8 mouse cellular contexts compared by ENCODE assay signal in the genomic region with DNA sequence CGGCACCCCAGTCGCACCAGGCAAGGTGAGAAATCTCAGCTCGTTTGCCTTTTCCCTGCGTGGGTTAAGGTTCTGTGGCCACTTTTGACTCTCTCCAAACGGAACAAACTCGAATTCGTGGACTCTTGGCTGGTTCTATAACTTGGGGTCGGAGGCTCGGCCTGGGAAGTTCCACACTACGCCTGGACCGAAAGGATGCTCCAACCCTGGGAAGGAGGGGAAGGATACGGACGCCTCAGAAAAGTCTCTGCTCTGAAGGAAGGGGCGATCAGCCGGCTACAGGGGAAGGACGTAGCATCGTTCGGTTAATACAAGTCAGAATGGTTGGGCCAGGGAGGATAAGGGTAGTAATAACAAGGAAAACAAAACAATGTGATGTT. TPM values are rescaled to one million over a fixed set of nuclear protein-coding genes. Genes with fewer than 3 reads are reported as not detected.
DNase-seq lines count a peak whose midpoint lies in the region; ATAC-seq and TF ChIP-seq lines count a peak whose summit lies in the region.

No protein-coding gene starts in this region.

- H3K9ac ChIP-seq in liver, adult 2 months (ENCODE audit: low read depth, low read length), result peak overlapping the region; percentile 33
- H3K9ac ChIP-seq in embryonic facial prominence, embryonic 14.5 days (ENCODE audit: low read depth, low read length), result peak overlapping the region; percentile 70
- H3K9ac ChIP-seq in intestine, postnatal 0 days (ENCODE audit: low read depth, low read length), result peak overlapping the region; percentile 62
- H3K9ac ChIP-seq in neural tube, embryonic 13.5 days, result peak overlapping the region; percentile 76

- ATAC-seq in embryonic facial prominence, embryonic 14.5 days (ENCODE audit: low read depth), result peak; percentile 81
- peak; percentile 62; the same call in 1 of the 2 replicates for ATAC-seq in intestine, postnatal 0 days
- ATAC-seq in neural tube, embryonic 13.5 days (ENCODE audit: low read depth), result peak; percentile 84

- H3K27me3 ChIP-seq in liver, adult 2 months (ENCODE audit: control insufficient read depth, insufficient read depth, low read length), result no peaks in the 10 kb centered on the region
- no peaks in the 10 kb centered on the region for H3K27me3 ChIP-seq in embryonic facial prominence, embryonic 14.5 days (replicated peaks; ENCODE audit: control insufficient read depth, insufficient read depth, low read length)
- H3K27me3 ChIP-seq in intestine, postnatal 0 days (replicated peaks; ENCODE audit: control insufficient read depth, insufficient read depth, low read length), result no peaks in the 10 kb centered on the region
- H3K27me3 ChIP-seq in neural tube, embryonic 13.5 days, result no peaks in the 10 kb centered on the region

- TF ChIP-seq CTCF in liver, adult 2 months (IDR thresholded peaks at IDR 0.05; ENCODE audit: low read depth, low read length), result no peak
- TF ChIP-seq CTCF in intestine, postnatal 0 days (IDR thresholded peaks at IDR 0.05; ENCODE audit: low read depth), result no peak

- H3K9me3 ChIP-seq in embryonic facial prominence, embryonic 14.5 days (ENCODE audit: control insufficient read depth, low read length), result no peaks in the 10 kb centered on the region
- H3K9me3 ChIP-seq in intestine, postnatal 0 days (ENCODE audit: control insufficient read depth), result no peaks in the 10 kb centered on the region
- no peaks in the 10 kb centered on the region for H3K9me3 ChIP-seq in neural tube, embryonic 13.5 days

- no peak for DNase-seq in liver, adult 2 months (ENCODE audit: extremely low read depth, low read depth, low spot score)
- no peak for DNase-seq in liver
- peak; percentile 24 for DNase-seq in embryonic facial prominence, embryonic 14.5 days (ENCODE audit: low spot score)
- no peak for DNase-seq in adrenal gland, postnatal 14 days
- no peak for DNase-seq in left cerebral cortex, adult 8-10 months (ENCODE audit: low spot score in 2 of 2)
- no peak for DNase-seq in adrenal gland, adult 2 months

- WGBS in liver, adult 2 months, result under 1% methylated on average over 18 of the region's 18 CpGs
- WGBS in embryonic facial prominence, embryonic 14.5 days, result 2% methylated on average over 18 of the region's 18 CpGs
- 0% methylated on average over 18 of the region's 18 CpGs for WGBS in intestine, postnatal 0 days
- under 1% methylated on average over 18 of the region's 18 CpGs for WGBS in neural tube, embryonic 13.5 days

- no peaks in the 10 kb centered on the region for H3K36me3 ChIP-seq in liver, adult 2 months (ENCODE audit: control insufficient read depth, insufficient read depth, low read length)
- no peaks in the 10 kb centered on the region for H3K36me3 ChIP-seq in embryonic facial prominence, embryonic 14.5 days (ENCODE audit: control insufficient read depth, insufficient read depth, low read length)
- no peaks in the 10 kb centered on the region for H3K36me3 ChIP-seq in intestine, postnatal 0 days (ENCODE audit: control insufficient read depth, insufficient read depth)
- no peaks in the 10 kb centered on the region for H3K36me3 ChIP-seq in neural tube, embryonic 13.5 days

- H3K27ac ChIP-seq in liver, adult 2 months (replicated peaks; ENCODE audit: insufficient read depth, low read depth, low read length), result no peak overlapping the region
- H3K27ac ChIP-seq in embryonic facial prominence, embryonic 14.5 days (replicated peaks; ENCODE audit: low read depth, low read length), result peak overlapping the region; percentile 86
- peak overlapping the region; percentile 22; the same call in 1 of the 2 replicates for H3K27ac ChIP-seq in intestine, postnatal 0 days (ENCODE audit: low read depth, low read length)
- H3K27ac ChIP-seq in neural tube, embryonic 13.5 days (replicated peaks), result peak overlapping the region; percentile 83

- no peak for TF ChIP-seq POLR2A in liver, adult 2 months (IDR thresholded peaks at IDR 0.05; ENCODE audit: extremely low read depth, insufficient read depth, low read length)

- no peaks in the 10 kb centered on the region for H3K4me1 ChIP-seq in liver, adult 2 months (ENCODE audit: control insufficient read depth, insufficient read depth, low read length)
- peaks cover 10% of the 10 kb centered on the region; the same call in 1 of the 2 replicates for H3K4me1 ChIP-seq in embryonic facial prominence, embryonic 14.5 days (ENCODE audit: control insufficient read depth, insufficient read depth, low read length)
- 0 out of 2 replicates have a peak, but pooled peaks cover 4% of the 10 kb centered on the region for H3K4me1 ChIP-seq in intestine, postnatal 0 days (replicated peaks; ENCODE audit: control insufficient read depth, insufficient read depth, low read length)
- peaks cover 18% of the 10 kb centered on the region for H3K4me1 ChIP-seq in neural tube, embryonic 13.5 days (replicated peaks)

- peak overlapping the region; percentile 58 for H3K4me2 ChIP-seq in embryonic facial prominence, embryonic 14.5 days (ENCODE audit: low read depth, low read length)
- H3K4me2 ChIP-seq in intestine, postnatal 0 days (replicated peaks; ENCODE audit: low read depth), result peak overlapping the region; percentile 84
- peak overlapping the region; percentile 65 for H3K4me2 ChIP-seq in neural tube, embryonic 13.5 days

- H3K4me3 ChIP-seq in liver, adult 2 months (ENCODE audit: insufficient read depth, low read depth, low read length), result peak overlapping the region; percentile 75
- peak overlapping the region; percentile 55 for H3K4me3 ChIP-seq in embryonic facial prominence, embryonic 14.5 days (ENCODE audit: low read depth, low read length)
- H3K4me3 ChIP-seq in intestine, postnatal 0 days (ENCODE audit: low read depth, low read length), result peak overlapping the region; percentile 63
- H3K4me3 ChIP-seq in neural tube, embryonic 13.5 days, result peak overlapping the region; percentile 63

- H3K79me2 ChIP-seq in liver, adult 2 months (ENCODE audit: control insufficient read depth, insufficient read depth, low read length), result no peaks in the 10 kb centered on the region

RNA-seq across cellular contexts. Expression of a gene that starts 0.3 kb away (rescaled TPM):
- 2.5 and 3.6 TPM in 2 replicates for total RNA-seq in liver, adult 2 months (2014; rRNA removed)
- polyA plus RNA-seq in liver, adult 2 months (2012; rRNA removed), result 0.24 and 0.33 TPM in 2 replicates
- 33.5 and 36.2 TPM in 2 replicates for polyA plus RNA-seq in embryonic facial prominence, embryonic 14.5 days (2014; fragmentation: Nextera tagmentation; extraction: Ambion mirVana)
- polyA plus RNA-seq in intestine, postnatal 0 days (2015; fragmentation: Nextera tagmentation; extraction: Ambion mirVana), result 9.9 and 10.1 TPM in 2 replicates
- polyA plus RNA-seq in neural tube, embryonic 13.5 days (2015; fragmentation: Nextera tagmentation; extraction: Ambion mirVana), result 30.6 and 34.5 TPM in 2 replicates
- total RNA-seq in adrenal gland, postnatal 14 days (2021), result 15.9 and 18.6 TPM in 2 replicates
- 10 to 100 TPM; 20.9 to 24.4 (median 23.4) TPM for total RNA-seq in left cerebral cortex, adult 8-10 months (2022)
- total RNA-seq in adrenal gland, adult 2 months (2021), result 10 to 100 TPM; 13.4 to 18.8 TPM
- 0.55 and 0.57 TPM in 2 replicates for polyA plus RNA-seq in adrenal gland, adult 2 months (2012; rRNA removed)

RNA-seq across cellular contexts. Expression of a gene that starts 11.6 kb away (rescaled TPM):
- 46.7 and 49.6 TPM in 2 replicates for total RNA-seq in liver, adult 2 months (2014; rRNA removed)
- 26.1 and 27.1 TPM in 2 replicates for polyA plus RNA-seq in liver, adult 2 months (2012; rRNA removed)
- 58.2 and 62.6 TPM in 2 replicates for polyA plus RNA-seq in embryonic facial prominence, embryonic 14.5 days (2014; fragmentation: Nextera tagmentation; extraction: Ambion mirVana)
- 31.5 and 34.3 TPM in 2 replicates for polyA plus RNA-seq in intestine, postnatal 0 days (2015; fragmentation: Nextera tagmentation; extraction: Ambion mirVana)
- 76.6 and 76.9 TPM in 2 replicates for polyA plus RNA-seq in neural tube, embryonic 13.5 days (2015; fragmentation: Nextera tagmentation; extraction: Ambion mirVana)
- total RNA-seq in adrenal gland, postnatal 14 days (2021), result 59.5 and 66.7 TPM in 2 replicates
- 10 to 100 TPM; 40.1 to 43.2 (median 43.0) TPM for total RNA-seq in left cerebral cortex, adult 8-10 months (2022)
- 10 to 100 TPM; 57.1 to 71.6 TPM for total RNA-seq in adrenal gland, adult 2 months (2021)
- 78.8 and 102 TPM in 2 replicates for polyA plus RNA-seq in adrenal gland, adult 2 months (2012; rRNA removed)

RNA-seq across cellular contexts. Expression of a gene that starts 35.3 kb away (rescaled TPM):
- 0.09 TPM in 1 of 2 replicates, not detected in the other for total RNA-seq in liver, adult 2 months (2014; rRNA removed)
- 0.07 TPM in 1 of 2 replicates, not detected in the other for polyA plus RNA-seq in liver, adult 2 months (2012; rRNA removed)
- polyA plus RNA-seq in embryonic facial prominence, embryonic 14.5 days (2014; fragmentation: Nextera tagmentation; extraction: Ambion mirVana), result 0.31 and 0.45 TPM in 2 replicates
- 28.9 and 32.5 TPM in 2 replicates for polyA plus RNA-seq in intestine, postnatal 0 days (2015; fragmentation: Nextera tagmentation; extraction: Ambion mirVana)
- polyA plus RNA-seq in neural tube, embryonic 13.5 days (2015; fragmentation: Nextera tagmentation; extraction: Ambion mirVana), result 0.44 and 0.59 TPM in 2 replicates
- total RNA-seq in adrenal gland, postnatal 14 days (2021), result not detected in 2 replicates
- total RNA-seq in left cerebral cortex, adult 8-10 months (2022), result not detected
- not detected for total RNA-seq in adrenal gland, adult 2 months (2021)
- not detected in 2 replicates for polyA plus RNA-seq in adrenal gland, adult 2 months (2012; rRNA removed)

RNA-seq across cellular contexts. Expression of a gene that starts 58.0 kb away (rescaled TPM):
- total RNA-seq in liver, adult 2 months (2014; rRNA removed), result 5.3 and 5.8 TPM in 2 replicates
- 1.4 and 1.8 TPM in 2 replicates for polyA plus RNA-seq in liver, adult 2 months (2012; rRNA removed)
- polyA plus RNA-seq in embryonic facial prominence, embryonic 14.5 days (2014; fragmentation: Nextera tagmentation; extraction: Ambion mirVana), result 17.1 and 18.4 TPM in 2 replicates
- 9.3 and 9.8 TPM in 2 replicates for polyA plus RNA-seq in intestine, postnatal 0 days (2015; fragmentation: Nextera tagmentation; extraction: Ambion mirVana)
- polyA plus RNA-seq in neural tube, embryonic 13.5 days (2015; fragmentation: Nextera tagmentation; extraction: Ambion mirVana), result 21.6 and 26.0 TPM in 2 replicates
- 10.0 TPM in 2 replicates for total RNA-seq in adrenal gland, postnatal 14 days (2021)
- 1 to 10 TPM; 7.6 to 9.2 (median 9.0) TPM for total RNA-seq in left cerebral cortex, adult 8-10 months (2022)
- 1 to 10 TPM; 7.0 to 9.4 TPM for total RNA-seq in adrenal gland, adult 2 months (2021)
- 1.8 and 2.7 TPM in 2 replicates for polyA plus RNA-seq in adrenal gland, adult 2 months (2012; rRNA removed)

RNA-seq across cellular contexts. Expression of a gene that starts 58.3 kb away (rescaled TPM):
- total RNA-seq in liver, adult 2 months (2014; rRNA removed), result not detected in 2 replicates
- not detected in 2 replicates for polyA plus RNA-seq in liver, adult 2 months (2012; rRNA removed)
- not detected in 2 replicates for polyA plus RNA-seq in embryonic facial prominence, embryonic 14.5 days (2014; fragmentation: Nextera tagmentation; extraction: Ambion mirVana)
- not detected in 2 replicates for polyA plus RNA-seq in intestine, postnatal 0 days (2015; fragmentation: Nextera tagmentation; extraction: Ambion mirVana)
- polyA plus RNA-seq in neural tube, embryonic 13.5 days (2015; fragmentation: Nextera tagmentation; extraction: Ambion mirVana), result 0.49 TPM in 1 of 2 replicates, not detected in the other
- not detected in 2 replicates for total RNA-seq in adrenal gland, postnatal 14 days (2021)
- not detected for total RNA-seq in left cerebral cortex, adult 8-10 months (2022)
- not detected for total RNA-seq in adrenal gland, adult 2 months (2021)
- not detected in 2 replicates for polyA plus RNA-seq in adrenal gland, adult 2 months (2012; rRNA removed)

Comparison
In these comparisons a context has a peak if more than half of its experiments do, and no peak if none do; other contexts are left out.
1. RNA of a gene that starts 35.3 kb away (polyA plus RNA-seq): 28.9 to 32.5 TPM in intestine, postnatal 0 days; 0.44 to 0.59 TPM in neural tube, embryonic 13.5 days, 0.31 to 0.45 TPM in embryonic facial prominence, embryonic 14.5 days, 0.07 TPM in liver, adult 2 months and not detected in adrenal gland, adult 2 months; every median in the first group is over 10 times any median in the second.
2. Peak in every context shown above with its lines, with median percentiles within 50 percentile points of each other: H3K4me3 ChIP-seq, H3K9ac ChIP-seq, ATAC-seq and H3K4me2 ChIP-seq.